Mouse (Mus musculus): ENCODE data around the gene Rbfox2. TPM values are rescaled to one million over a fixed set of nuclear protein-coding genes. Genes with fewer than 3 reads are reported as not detected.

Gene Rbfox2
- polyA plus RNA-seq, 1 experiment from 2014 or later = 81.5 TPM

- Histone ChIP-seq H3K27ac (ENCODE audit: low read depth, low read length) (no peak overlapping the region), H3K4me1 (ENCODE audit: control insufficient read depth, insufficient read depth, low read length) (0 out of 2 replicates have a peak, but pooled peaks cover 3% of the 10 kb centered on the region), H3K36me3 (ENCODE audit: control insufficient read depth, insufficient read depth, low read length) (no peaks in the 10 kb centered on the region), H3K9me3 (replicated peaks; ENCODE audit: control insufficient read depth, low read length) (no peaks in the 10 kb centered on the region), H3K27me3 (ENCODE audit: control insufficient read depth, insufficient read depth, low read length) (no peaks in the 10 kb centered on the region), H3K9ac (ENCODE audit: low read depth, low read length) (no peak overlapping the region), H3K4me3 (ENCODE audit: low read depth, low read length) (no peak overlapping the region), H3K4me2 (no peak overlapping the region)
- 72% methylated on average over 10 of the region's 10 CpGs for WGBS (ENCODE audit: insufficient replicate concordance)
- no peak for ATAC-seq (replicated peaks; ENCODE audit: insufficient number of reproducible peaks, low FRiP score, low TSS enrichment)
These were observed 16.4 kb upstream of the Rbfox2 start for GRCm38 (mm10) chr15:77323226-77323625.

GRCm38 (mm10) chr15:77313701-77314100 lies 6.9 kb upstream of the Rbfox2 start:
- H3K4me3 ChIP-seq (ENCODE audit: low read depth, low read length) = no peak overlapping the region
- no peak for ATAC-seq (replicated peaks; ENCODE audit: insufficient number of reproducible peaks, low FRiP score, low TSS enrichment)
- H3K4me2 ChIP-seq = peak overlapping the region; percentile 25
- H3K9me3 ChIP-seq (replicated peaks; ENCODE audit: control insufficient read depth, low read length) = no peaks in the 10 kb centered on the region
- no peaks in the 10 kb centered on the region for H3K27me3 ChIP-seq (ENCODE audit: control insufficient read depth, insufficient read depth, low read length)
- WGBS (ENCODE audit: insufficient replicate concordance) = 5% methylated on average over 6 of the region's 6 CpGs
- peak overlapping the region; percentile 56; the same call in 1 of the 2 replicates for H3K9ac ChIP-seq (ENCODE audit: low read depth, low read length)
- peaks cover 10% of the 10 kb centered on the region for H3K4me1 ChIP-seq (ENCODE audit: control insufficient read depth, insufficient read depth, low read length)
- H3K36me3 ChIP-seq (ENCODE audit: control insufficient read depth, insufficient read depth, low read length) = no peaks in the 10 kb centered on the region
- H3K27ac ChIP-seq (ENCODE audit: low read depth, low read length) = peak overlapping the region; percentile 36; the same call in 1 of the 2 replicates

- no peaks in the 10 kb centered on the region for H3K9me3 ChIP-seq (replicated peaks; ENCODE audit: control insufficient read depth, low read length)
- WGBS (ENCODE audit: insufficient replicate concordance) = 95% methylated on average over 7 of the region's 7 CpGs
- no peak overlapping the region for H3K27ac ChIP-seq (ENCODE audit: low read depth, low read length)
- H3K4me1 ChIP-seq (ENCODE audit: control insufficient read depth, insufficient read depth, low read length) = peaks cover 10% of the 10 kb centered on the region
- no peaks in the 10 kb centered on the region for H3K27me3 ChIP-seq (ENCODE audit: control insufficient read depth, insufficient read depth, low read length)
- no peak overlapping the region for H3K4me2 ChIP-seq
- no peaks in the 10 kb centered on the region for H3K36me3 ChIP-seq (ENCODE audit: control insufficient read depth, insufficient read depth, low read length)
- H3K9ac ChIP-seq (ENCODE audit: low read depth, low read length) = no peak overlapping the region
- no peak for ATAC-seq (replicated peaks; ENCODE audit: insufficient number of reproducible peaks, low FRiP score, low TSS enrichment)
- no peak overlapping the region for H3K4me3 ChIP-seq (ENCODE audit: low read depth, low read length)
These were observed 6.0 kb upstream of the Rbfox2 start for GRCm38 (mm10) chr15:77312796-77313195.

- H3K9me3 ChIP-seq (replicated peaks; ENCODE audit: control insufficient read depth, low read length) = no peaks in the 10 kb centered on the region
- H3K27ac ChIP-seq (ENCODE audit: low read depth, low read length) = no peak overlapping the region
- no peaks in the 10 kb centered on the region for H3K27me3 ChIP-seq (ENCODE audit: control insufficient read depth, insufficient read depth, low read length)
- H3K36me3 ChIP-seq (ENCODE audit: control insufficient read depth, insufficient read depth, low read length) = no peaks in the 10 kb centered on the region
- peak overlapping the region; percentile 84 for H3K4me2 ChIP-seq
- no peak for ATAC-seq (replicated peaks; ENCODE audit: insufficient number of reproducible peaks, low FRiP score, low TSS enrichment)
- H3K9ac ChIP-seq (ENCODE audit: low read depth, low read length) = no peak overlapping the region
- peaks cover 24% of the 10 kb centered on the region for H3K4me1 ChIP-seq (ENCODE audit: control insufficient read depth, insufficient read depth, low read length)
- H3K4me3 ChIP-seq (ENCODE audit: low read depth, low read length) = no peak overlapping the region
- WGBS (ENCODE audit: insufficient replicate concordance) = 67% methylated on average over 4 of the region's 4 CpGs
These were observed 1.1 kb upstream of the Rbfox2 start for GRCm38 (mm10) chr15:77307767-77308495.

- Histone ChIP-seq H3K27me3 (ENCODE audit: control insufficient read depth, insufficient read depth, low read length) (no peaks in the 10 kb centered on the region), H3K4me2 (peak overlapping the region; percentile 84), H3K9me3 (replicated peaks; ENCODE audit: control insufficient read depth, low read length) (no peaks in the 10 kb centered on the region), H3K36me3 (ENCODE audit: control insufficient read depth, insufficient read depth, low read length) (no peaks in the 10 kb centered on the region), H3K4me3 (ENCODE audit: low read depth, low read length) (peak overlapping the region; percentile 89), H3K4me1 (ENCODE audit: control insufficient read depth, insufficient read depth, low read length) (peaks cover 40% of the 10 kb centered on the region), H3K9ac (ENCODE audit: low read depth, low read length) (peak overlapping the region; percentile 90), H3K27ac (ENCODE audit: low read depth, low read length) (peak overlapping the region; percentile 97)
- peak; percentile 40 for ATAC-seq (replicated peaks; ENCODE audit: insufficient number of reproducible peaks, low FRiP score, low TSS enrichment)
- under 1% methylated on average over 46 of the region's 54 CpGs for WGBS (ENCODE audit: insufficient replicate concordance)
These were observed 805 bp downstream of the Rbfox2 start for GRCm38 (mm10) chr15:77305852-77306546.

- Histone ChIP-seq H3K27ac (ENCODE audit: low read depth, low read length) (peak overlapping the region; percentile 97), H3K4me3 (ENCODE audit: low read depth, low read length) (peak overlapping the region; percentile 89), H3K4me1 (ENCODE audit: control insufficient read depth, insufficient read depth, low read length) (peaks cover 49% of the 10 kb centered on the region), H3K4me2 (peak overlapping the region; percentile 84), H3K9ac (ENCODE audit: low read depth, low read length) (peak overlapping the region; percentile 90), H3K9me3 (replicated peaks; ENCODE audit: control insufficient read depth, low read length) (no peaks in the 10 kb centered on the region), H3K27me3 (ENCODE audit: control insufficient read depth, insufficient read depth, low read length) (no peaks in the 10 kb centered on the region), H3K36me3 (ENCODE audit: control insufficient read depth, insufficient read depth, low read length) (no peaks in the 10 kb centered on the region)
- ATAC-seq (replicated peaks; ENCODE audit: insufficient number of reproducible peaks, low FRiP score, low TSS enrichment) = no peak
- 18% methylated on average over 3 of the region's 3 CpGs for WGBS (ENCODE audit: insufficient replicate concordance)
These were observed 1.8 kb downstream of the Rbfox2 start for GRCm38 (mm10) chr15:77304960-77305359.

GRCm38 (mm10) chr15:77301122-77301521 lies 5.7 kb downstream of the Rbfox2 start:
- no peak overlapping the region for H3K27ac ChIP-seq (ENCODE audit: low read depth, low read length)
- H3K4me2 ChIP-seq = no peak overlapping the region
- H3K4me3 ChIP-seq (ENCODE audit: low read depth, low read length) = no peak overlapping the region
- H3K9me3 ChIP-seq (replicated peaks; ENCODE audit: control insufficient read depth, low read length) = no peaks in the 10 kb centered on the region
- ATAC-seq (replicated peaks; ENCODE audit: insufficient number of reproducible peaks, low FRiP score, low TSS enrichment) = no peak
- no peak overlapping the region for H3K9ac ChIP-seq (ENCODE audit: low read depth, low read length)
- H3K36me3 ChIP-seq (ENCODE audit: control insufficient read depth, insufficient read depth, low read length) = no peaks in the 10 kb centered on the region
- WGBS (ENCODE audit: insufficient replicate concordance) = 59% methylated on average over 6 of the region's 6 CpGs
- H3K4me1 ChIP-seq (ENCODE audit: control insufficient read depth, insufficient read depth, low read length) = peaks cover 56% of the 10 kb centered on the region
- H3K27me3 ChIP-seq (ENCODE audit: control insufficient read depth, insufficient read depth, low read length) = no peaks in the 10 kb centered on the region

GRCm38 (mm10) chr15:77298564-77298963 lies 8.2 kb downstream of the Rbfox2 start:
- ATAC-seq (replicated peaks; ENCODE audit: insufficient number of reproducible peaks, low FRiP score, low TSS enrichment) = no peak
- Histone ChIP-seq H3K4me2 (no peak overlapping the region), H3K9ac (ENCODE audit: low read depth, low read length) (no peak overlapping the region), H3K4me1 (ENCODE audit: control insufficient read depth, insufficient read depth, low read length) (peaks cover 43% of the 10 kb centered on the region), H3K27me3 (ENCODE audit: control insufficient read depth, insufficient read depth, low read length) (no peaks in the 10 kb centered on the region), H3K4me3 (ENCODE audit: low read depth, low read length) (no peak overlapping the region), H3K27ac (ENCODE audit: low read depth, low read length) (no peak overlapping the region), H3K36me3 (ENCODE audit: control insufficient read depth, insufficient read depth, low read length) (no peaks in the 10 kb centered on the region), H3K9me3 (replicated peaks; ENCODE audit: control insufficient read depth, low read length) (no peaks in the 10 kb centered on the region)
- 57% methylated on average over 3 of the region's 3 CpGs for WGBS (ENCODE audit: insufficient replicate concordance)
